17 mouse cellular contexts compared by ENCODE assay signal in genomic region chr17:32472176-32472575, GRCm38 (mm10). TPM values are rescaled to one million over a fixed set of nuclear protein-coding genes. Genes with fewer than 3 reads are reported as not detected.
DNase-seq lines count a peak whose midpoint lies in the region; TF ChIP-seq lines count a peak whose summit lies in the region.
"Had no signal": no experiment of that assay in that cellular context is flagged by ENCODE, and none has a peak within 500 bp of the region (broad histone marks: within the 10 kb centered on the region; RNA-seq: fewer than 3 reads in every experiment).

No protein-coding gene starts in this region.

- DNase-seq in layer of hippocampus, adult 18-20 months (ENCODE audit: low spot score in 2 of 2), result peak; percentile 9 to 41
- no peak for DNase-seq in layer of hippocampus, adult 9-10 months (ENCODE audit: low spot score)
- DNase-seq in layer of hippocampus, adult 2 months (ENCODE audit: low spot score in 2 of 2), result peak; percentile 5 to 15
- DNase-seq in layer of hippocampus, postnatal 10 days (ENCODE audit: low spot score in 2 of 2), result peak; percentile 54 to 56
- DNase-seq in right cerebral cortex, postnatal 14 days, result no peak
- DNase-seq in gastrocnemius, postnatal 14 days, result no peak
- DNase-seq: adrenal gland, adult 8-10 months; cerebellum, adult 18-20 months; cerebellum, adult 9-11 months; forebrain, postnatal 0 days; gastrocnemius, postnatal 25 days had no signal

- H3K4me3 ChIP-seq in layer of hippocampus, adult 2 months, result no peak overlapping the region
- H3K4me3 ChIP-seq: embryonic facial prominence, embryonic 10.5 days; forebrain, embryonic 13.5 days; heart, embryonic 12.5 days had no signal

- peak overlapping the region; percentile 70 for H3K27ac ChIP-seq in layer of hippocampus, adult 2 months
- H3K27ac ChIP-seq: embryonic facial prominence, embryonic 10.5 days; forebrain, embryonic 13.5 days had no signal

- intact Hi-C loops in gastrocnemius, postnatal 14 days (cut with DNase I; ENCODE audit: low total_unique reads), result no loop called here

- TF ChIP-seq CTCF in layer of hippocampus, adult 2 months (conservative IDR thresholded peaks at IDR 0.05), result no peak

RNA-seq across cellular contexts. Expression of gene Cyp4f39, which starts 19.7 kb away (rescaled TPM):
- under 1 TPM in 1 of 2 experiments, not detected in 1; 0.20 TPM for total RNA-seq in layer of hippocampus, adult 18-20 months (2021)
- total RNA-seq in layer of hippocampus, adult 2 months (2021), result not detected
- total RNA-seq in layer of hippocampus, postnatal 10 days (2021), result not detected
- total RNA-seq in gastrocnemius, postnatal 14 days (2021), result under 1 TPM in 1 of 2 experiments, not detected in 1; 0.82 TPM
- total RNA-seq: adrenal gland, adult 8-10 months had no signal

RNA-seq across cellular contexts. Expression of gene Cyp4f17, which starts 33.7 kb away (rescaled TPM):
- total RNA-seq in layer of hippocampus, adult 18-20 months (2021), result 1 to 10 TPM; 2.7 to 4.4 TPM
- total RNA-seq in layer of hippocampus, adult 2 months (2021), result 1 to 10 TPM; 3.2 to 4.4 TPM
- 1 to 10 TPM; 4.9 TPM for total RNA-seq in layer of hippocampus, postnatal 10 days (2021)
- 1 to 10 TPM in 1 of 2 experiments, under 1 TPM in 1; 0.90 to 1.3 TPM for total RNA-seq in gastrocnemius, postnatal 14 days (2021)

RNA-seq across cellular contexts. Expression of gene Pglyrp2, which starts 48.2 kb away (rescaled TPM):
- total RNA-seq in layer of hippocampus, adult 18-20 months (2021), result not detected
- total RNA-seq in layer of hippocampus, adult 2 months (2021), result not detected
- not detected for total RNA-seq in layer of hippocampus, postnatal 10 days (2021)
- not detected for total RNA-seq in gastrocnemius, postnatal 14 days (2021)
- total RNA-seq: ES-E14; forebrain, postnatal 0 days; gastrocnemius, adult 18-20 months; gastrocnemius, postnatal 25 days; heart, adult 8-10 months had no signal

Comparison
In these comparisons a context has a peak if more than half of its experiments do, and no peak if none do; other contexts are left out.
1. DNase-seq: peak in layer of hippocampus, adult 18-20 months (2 of 2), layer of hippocampus, adult 2 months (2 of 2) and layer of hippocampus, postnatal 10 days (2 of 2); none in layer of hippocampus, adult 9-10 months (single experiment), right cerebral cortex, postnatal 14 days (single experiment) and gastrocnemius, postnatal 14 days (single experiment).